Mouse (Mus musculus) telencephalon, adult 2 months (tissue): Measurements from ENCODE around the gene Cyb5d1.

ENCODE experiments used
- DNase-seq: peaks from one replicate; pipeline ENCODE4 v3.0.0-alpha.2; 2011; ENCODE audit warnings: low read depth, low spot score

Cyb5d1 gene

DNA sequence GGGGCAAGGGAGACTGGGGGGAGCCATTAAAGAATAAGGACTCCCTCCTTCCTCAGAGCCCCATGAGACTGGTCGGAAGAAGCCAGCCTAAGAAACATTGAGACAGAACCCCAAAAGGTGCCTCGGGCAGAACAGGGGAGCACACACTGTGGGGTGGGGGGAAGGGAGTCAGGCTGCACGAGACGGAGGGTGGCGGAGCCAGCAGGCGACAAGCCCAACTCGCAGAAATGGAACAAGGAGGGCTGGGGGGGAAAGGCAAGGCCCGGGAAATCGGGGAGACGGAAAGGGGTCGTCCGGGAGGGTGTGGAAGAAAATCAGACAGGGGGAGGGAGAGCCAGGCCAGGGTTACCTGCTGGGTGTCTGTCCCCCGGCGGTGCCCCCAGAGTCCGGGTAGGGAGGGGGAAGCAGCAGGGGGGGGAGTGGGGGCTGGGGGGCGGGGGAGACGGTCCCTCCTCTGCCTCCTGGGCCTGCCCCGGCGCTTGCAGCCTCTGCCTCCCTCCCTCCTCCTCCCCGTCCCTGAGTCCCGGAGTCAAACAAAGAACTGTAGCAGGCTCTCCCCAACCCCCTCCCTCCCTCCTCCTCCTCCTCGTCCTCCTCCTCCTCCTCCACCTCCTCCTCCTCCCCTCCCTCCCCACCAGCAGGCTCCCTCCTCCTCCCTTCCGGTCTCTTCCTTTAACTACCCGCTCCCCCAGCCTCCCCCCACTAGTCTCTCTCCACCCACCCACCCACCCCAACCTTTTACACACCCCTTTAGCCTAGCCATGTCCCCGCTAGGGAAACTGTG lies 20.4 kb upstream of the Cyb5d1 start:
- DNase-seq, result no peak

DNA sequence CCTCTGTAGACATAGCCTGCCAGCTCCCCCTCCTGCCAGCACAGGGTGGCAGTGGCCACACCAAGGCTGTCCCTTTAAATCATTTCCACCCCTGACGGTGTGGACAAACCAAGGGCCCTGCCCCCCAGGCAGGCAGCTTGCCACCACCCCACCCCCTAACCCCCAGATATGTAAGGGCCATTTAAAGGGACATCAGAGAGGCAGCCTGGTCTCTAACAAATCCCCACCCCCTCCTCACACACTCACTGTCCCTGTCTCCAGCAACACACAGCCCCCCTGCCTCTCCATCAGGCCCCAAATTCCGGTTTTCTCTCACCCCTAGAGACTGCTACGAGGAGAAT lies 19.9 kb upstream of the Cyb5d1 start:
- no peak for DNase-seq

DNA sequence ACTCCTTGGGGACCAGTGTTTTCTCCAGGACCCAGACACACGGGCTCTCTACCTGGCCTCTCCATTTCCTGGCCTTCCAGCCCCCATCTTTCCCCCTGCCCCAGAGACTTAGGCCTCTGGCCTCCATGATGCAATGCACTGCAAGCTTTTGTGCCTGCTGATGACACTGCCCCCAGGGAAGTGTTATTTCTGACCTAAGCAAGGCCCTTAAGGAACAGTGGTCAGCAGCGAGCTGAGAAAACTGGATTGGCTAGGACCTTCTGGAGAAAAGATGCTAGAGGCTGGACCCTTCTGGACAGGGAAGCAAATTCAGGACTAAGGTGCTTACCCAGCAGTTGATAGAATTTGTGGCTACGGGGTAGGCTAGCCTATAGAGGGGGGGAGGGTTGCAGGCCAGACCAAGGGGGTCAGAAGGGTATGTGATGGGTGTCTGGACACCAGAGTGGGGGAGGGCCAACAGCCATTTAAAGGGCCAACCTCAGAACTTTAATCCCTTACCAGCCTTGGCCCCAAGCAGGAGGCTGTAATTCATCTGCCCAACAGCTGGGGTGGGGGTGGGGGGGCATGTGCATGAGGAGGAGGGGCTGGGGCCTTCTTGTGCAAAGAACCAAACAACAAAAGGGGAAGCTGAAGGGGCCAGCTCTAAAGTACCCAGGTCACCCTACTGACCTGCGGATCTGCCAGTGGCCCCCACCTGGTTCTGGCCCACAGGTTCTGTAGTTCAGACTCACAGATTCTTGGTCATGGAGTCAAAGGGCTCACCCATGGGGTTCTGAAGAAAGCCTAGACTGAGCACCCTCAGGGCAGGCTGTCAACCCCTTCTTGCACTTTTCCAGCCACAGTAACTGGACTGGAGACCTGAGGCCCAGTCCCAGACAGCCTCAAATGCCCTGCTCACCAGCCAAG lies 19.2 kb upstream of the Cyb5d1 start:
- DNase-seq, result no peak

DNA sequence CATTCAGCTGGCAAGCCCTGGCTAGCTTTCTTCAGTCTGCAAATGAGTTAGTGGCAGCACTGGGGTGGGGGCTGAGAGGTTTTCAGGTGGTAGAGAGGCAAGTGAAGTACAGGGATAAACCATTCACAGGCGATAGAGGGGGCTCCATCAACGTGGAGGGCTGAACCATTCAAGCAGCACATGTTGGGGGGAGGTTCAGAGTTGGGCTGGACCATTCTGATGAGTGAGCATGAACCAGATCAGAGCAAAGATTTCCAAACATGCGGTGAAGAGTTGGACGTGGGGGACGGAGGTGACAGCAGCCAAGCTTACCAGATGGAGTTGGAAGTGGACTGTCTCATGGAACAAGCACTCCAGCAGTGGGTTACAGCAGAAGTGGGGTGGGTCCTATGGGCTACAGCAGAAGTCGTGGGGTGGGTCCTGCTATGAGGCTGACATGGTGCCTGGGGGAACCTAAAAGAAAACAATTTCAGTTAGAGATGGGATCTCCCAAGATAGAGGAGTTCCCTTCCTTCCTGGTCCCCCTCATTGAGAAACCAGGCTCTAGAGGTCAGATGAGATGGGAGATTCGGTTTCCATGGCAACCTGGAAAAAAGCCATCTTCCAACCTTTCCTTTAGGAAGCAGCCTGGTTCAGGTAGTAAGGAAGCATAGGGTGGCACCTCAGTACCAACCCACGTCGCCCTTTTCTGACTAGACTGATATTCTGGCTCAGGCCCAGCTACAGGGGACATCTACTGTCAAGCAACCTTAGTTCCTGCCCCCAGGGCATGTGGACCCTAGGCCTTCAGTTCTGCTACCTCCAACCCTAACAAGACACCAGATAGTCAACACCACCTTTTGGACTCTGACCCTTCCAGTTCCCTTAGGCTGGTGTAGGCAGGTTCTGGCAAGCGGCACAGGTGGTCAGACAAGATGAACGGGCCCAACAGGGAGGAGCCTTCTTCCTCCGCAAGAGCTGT lies 18.1 kb upstream of the Cyb5d1 start, which contains the start of gene Kdm6b:
Kdm6b (minus strand) TSS at position 455 of the 961 bp plus-strand sequence.
- DNase-seq, result no peak

DNA sequence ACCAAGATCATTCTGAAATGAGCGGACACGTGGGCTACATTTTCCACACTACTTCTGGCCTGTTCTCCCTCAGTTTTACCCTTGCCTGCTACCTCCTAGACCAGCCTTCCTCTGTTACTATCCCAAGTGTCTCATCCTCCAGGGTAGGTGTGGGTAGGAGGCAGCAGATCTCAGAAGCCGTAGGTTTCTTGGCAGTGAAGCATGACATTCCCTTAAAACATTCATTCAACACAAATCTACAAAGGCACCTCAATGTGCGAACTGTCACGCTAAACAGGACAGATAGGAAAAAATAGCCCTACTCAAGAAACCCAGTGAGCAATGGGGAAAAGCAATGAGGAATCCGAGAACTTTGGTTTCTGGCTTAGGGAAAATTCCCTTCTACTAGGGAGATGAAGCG lies 17.1 kb upstream of the Cyb5d1 start:
- no peak for DNase-seq

DNA sequence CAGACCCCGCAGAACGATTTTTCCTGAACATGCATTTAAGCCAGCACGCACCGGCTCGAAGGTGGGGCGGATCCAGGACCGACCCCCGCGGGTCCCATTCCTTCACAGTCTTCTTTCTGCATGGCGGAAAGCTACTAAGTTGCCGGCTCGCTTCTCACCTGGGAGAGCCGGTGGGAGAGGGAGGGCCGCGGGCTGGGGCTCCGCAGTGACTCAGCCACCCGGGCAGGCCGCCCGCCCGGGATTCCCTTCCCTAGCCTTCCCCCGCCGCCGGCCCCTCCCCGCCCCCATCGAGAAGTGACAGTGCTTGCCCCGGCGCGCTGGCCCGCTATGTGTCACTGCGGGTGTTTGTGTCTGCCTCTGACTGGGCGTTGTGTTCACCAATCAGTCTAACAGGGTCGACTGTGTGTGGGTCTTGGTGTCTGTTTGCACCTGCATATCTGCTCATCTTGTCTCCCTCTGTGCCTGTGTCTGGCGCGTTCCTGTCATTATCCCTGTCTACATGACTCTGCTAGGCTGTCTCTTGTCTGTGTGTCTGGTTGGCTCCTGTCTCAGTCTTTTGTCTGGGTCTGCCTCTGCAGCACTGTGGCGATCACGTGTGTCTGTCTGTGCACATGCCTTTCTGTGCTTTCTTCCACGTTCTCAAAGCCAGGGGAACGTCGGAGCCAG lies 16.2 kb upstream of the Cyb5d1 start:
- no peak for DNase-seq

DNA sequence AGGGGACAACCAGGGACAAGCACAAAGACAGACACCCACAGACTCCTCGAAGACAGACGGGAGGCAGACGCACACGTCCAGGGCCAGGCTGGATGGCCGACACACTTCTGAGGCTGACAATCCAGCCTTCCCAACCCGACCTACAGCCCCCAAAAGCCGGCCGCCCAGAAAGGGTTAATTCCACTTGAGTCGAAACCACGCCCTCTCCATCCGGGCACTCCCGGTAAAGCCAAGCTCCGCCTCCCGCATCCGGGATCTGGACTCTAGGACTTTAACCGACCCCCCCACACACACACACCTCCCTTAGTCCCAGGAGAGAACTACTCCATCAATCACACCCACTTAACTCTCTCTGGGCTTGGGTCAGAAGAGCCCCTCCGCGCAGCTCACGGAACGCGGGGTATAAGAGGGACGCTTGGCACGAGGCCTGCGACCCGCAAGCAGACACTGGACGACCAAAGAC lies 15.7 kb upstream of the Cyb5d1 start:
- no peak for DNase-seq

DNA sequence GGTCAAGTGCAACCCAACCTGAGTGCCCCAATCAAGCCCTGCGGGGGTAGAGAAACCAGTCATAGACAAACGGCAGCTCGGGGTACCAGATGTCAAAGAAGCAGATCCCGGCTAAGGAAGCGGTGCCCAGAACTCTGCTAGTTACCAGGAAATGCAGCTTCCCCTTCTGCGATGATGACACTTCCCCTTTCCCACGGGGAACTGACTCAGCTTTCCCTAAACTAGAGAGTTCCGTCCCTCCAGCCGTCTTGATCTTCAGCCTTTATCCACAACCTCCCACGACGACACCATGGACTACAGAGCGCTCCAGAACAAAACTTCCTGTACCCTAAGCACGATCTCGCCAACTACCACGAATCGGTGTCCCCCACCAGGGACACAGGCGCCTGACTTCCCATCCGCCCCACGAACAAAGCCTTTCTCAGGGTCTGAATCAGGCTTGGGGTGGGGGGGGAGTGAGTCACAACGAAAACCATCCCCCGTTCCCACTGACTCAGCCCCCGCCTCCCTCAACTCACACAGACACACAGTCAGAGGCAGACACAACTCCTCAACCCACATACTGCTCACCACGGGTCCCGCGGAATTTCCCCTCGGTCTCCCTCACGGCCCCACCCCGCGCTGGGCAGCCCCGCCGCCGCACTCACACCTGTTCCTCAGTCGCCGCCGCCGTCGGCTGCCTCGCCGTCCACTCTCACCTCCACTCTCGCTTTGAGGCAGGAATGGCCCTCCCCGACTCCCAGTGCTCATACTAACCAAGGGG lies 15.1 kb upstream of the Cyb5d1 start:
- DNase-seq, result no peak

DNA sequence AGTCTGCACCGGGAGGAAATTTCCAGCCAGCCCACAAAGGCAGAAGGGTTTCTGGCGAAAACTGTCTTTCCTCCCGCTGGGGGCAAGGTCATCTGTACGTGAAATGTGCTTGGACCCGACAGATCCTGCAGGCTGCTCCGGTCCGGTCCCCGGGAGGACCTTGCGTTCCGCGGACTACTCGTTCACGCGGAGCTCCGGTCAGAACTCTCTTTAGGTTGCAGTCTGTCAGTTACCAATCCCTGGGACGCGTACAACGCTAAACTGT lies 14.5 kb upstream of the Cyb5d1 start:
- no peak for DNase-seq

DNA sequence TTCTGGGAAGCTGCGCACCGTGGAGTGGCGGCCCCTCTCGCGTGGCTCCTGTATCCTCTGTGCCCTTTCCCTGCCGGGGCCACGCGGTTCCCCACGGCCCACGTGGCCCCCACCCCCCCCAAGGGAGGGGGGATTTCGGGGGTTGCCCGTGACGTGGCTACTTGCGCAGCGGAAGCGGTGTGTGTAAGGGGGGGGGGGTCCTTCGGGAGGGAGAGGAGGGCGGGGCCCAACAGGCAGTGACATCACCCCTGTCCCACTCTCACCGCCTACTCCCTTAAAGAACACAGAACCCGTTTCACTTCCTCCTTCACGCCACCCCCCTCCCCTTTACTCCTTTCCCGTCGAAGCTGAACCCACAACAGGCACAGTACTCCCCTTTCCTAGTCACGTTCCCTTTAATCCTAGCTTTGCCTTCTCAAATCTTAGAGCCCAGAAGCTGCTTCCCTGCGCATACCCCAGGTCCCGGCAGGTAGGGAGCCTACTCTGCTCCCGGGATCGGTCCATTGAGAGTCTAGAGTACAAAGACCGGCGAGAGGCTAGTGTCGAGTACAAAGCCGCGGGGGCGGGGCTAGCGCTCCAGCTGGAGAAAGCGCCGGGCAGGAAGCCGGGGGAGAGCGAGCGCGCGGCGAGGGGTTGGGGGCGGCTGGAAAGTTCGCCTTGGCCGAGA lies 14.1 kb upstream of the Cyb5d1 start:
- DNase-seq, result no peak

DNA sequence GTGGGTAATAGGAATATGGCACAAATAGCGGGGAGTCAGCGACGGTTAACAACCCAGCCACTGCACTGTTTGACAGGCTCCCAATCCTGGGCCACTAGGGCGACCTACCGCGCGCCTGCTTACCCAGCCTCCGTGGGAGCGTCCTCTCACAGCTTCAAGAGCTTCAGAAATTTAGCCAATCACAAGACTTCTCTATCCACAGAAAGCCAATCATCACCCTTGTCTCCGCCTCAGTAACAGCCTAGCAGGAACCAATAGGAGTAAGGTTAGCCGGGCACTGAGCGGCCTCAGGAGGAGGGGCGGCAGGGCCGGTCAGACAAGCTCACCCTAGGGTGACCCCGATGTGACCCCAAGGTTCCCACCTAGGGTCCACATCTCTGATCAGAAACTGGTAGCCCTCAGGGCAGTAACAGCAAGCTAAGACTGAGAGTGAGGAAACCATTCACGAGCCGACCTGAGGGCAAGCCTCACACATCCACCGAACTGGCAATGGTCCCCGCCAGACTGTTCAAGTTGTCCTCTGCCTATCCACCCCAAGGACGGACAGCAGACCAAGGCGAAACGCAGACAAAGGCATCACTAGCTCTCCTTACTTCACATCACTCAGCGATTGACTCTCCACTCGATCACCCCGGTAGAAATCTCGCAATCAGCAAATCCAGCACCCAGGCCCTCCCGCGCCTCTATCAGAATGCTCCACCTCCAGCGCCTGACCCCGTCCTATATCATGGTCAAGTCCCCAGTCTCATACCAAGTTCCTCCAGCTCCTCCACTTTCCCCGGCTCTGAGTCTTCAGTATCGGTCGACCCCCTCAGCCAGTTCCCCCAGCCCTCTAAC lies 13.3 kb upstream of the Cyb5d1 start:
- peak; percentile 97 for DNase-seq

DNA sequence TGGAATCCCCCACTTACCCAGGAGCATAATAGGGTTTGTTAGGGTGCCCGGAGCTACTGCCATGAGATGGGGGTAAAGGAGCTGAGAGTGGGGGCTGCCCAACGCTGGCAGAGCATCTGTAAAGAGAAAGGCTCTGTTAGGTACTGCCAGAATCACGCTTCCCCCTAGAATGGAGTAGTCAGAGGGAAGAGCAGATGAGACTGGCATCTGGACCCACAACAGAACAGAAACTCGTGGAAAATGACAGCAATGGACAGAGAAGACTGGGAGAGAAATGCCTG lies 12.2 kb upstream of the Cyb5d1 start:
- no peak for DNase-seq

DNA sequence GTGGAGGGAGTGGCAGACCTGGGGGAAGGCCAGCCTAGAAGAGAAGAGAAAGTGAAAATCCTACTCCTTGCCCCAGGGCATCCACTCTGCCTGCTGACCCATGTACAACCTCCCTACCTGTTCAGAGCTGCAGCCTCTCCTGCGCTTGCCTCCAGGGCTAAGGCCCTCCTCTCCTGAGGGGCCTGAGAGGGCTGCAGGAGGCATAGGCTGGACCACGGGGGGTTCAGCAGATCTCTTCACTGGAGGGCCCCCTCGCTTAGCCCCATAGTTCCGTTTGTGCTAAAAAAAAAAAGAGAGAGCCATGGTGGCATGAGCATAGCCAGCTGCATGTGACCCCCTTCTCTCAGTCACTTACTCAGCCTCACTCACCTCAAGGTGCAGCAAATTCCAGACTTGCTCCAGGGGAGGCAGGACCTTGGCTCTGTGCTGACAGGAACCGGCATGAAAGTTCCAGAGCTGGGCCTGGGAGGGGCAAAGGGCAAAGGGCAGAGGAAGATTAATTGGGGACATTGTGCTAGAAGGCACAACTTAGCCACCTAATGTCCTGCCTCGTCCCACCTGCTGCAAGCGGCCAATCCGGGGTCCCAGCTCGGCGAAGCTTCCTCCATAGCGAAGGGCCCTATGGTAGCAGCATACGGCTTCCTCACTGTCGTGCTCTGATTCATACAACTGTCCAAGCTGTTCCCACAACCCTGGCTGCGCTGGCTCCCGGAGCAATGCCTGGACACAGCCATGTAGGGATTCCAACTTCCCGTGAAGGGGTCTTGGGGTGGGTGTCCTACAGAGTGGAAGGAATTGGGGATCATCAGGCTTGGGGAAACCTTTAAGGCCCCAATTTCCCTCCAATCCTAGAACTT lies 11.7 kb upstream of the Cyb5d1 start:
- DNase-seq, result no peak

DNA sequence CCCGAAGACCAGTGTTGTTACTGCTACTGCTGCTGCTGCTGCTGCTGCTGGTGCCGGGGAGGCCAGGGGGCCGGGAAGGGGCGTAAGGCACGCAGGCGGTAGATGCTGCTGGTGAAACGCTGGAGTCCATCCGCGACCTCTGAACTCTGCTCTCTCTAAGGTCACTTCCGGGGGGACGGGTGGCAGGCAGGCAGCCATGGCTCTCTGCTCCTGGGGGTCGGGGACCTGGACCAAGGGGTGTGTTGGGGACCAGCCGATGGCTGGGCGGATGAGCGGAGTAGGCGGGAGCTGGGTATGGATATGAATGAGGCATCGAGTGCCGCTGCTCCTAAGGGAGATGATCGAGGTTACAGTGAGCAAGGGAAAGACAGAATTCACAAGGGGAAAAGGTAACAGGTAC lies 10.9 kb upstream of the Cyb5d1 start:
- DNase-seq, result no peak

DNA sequence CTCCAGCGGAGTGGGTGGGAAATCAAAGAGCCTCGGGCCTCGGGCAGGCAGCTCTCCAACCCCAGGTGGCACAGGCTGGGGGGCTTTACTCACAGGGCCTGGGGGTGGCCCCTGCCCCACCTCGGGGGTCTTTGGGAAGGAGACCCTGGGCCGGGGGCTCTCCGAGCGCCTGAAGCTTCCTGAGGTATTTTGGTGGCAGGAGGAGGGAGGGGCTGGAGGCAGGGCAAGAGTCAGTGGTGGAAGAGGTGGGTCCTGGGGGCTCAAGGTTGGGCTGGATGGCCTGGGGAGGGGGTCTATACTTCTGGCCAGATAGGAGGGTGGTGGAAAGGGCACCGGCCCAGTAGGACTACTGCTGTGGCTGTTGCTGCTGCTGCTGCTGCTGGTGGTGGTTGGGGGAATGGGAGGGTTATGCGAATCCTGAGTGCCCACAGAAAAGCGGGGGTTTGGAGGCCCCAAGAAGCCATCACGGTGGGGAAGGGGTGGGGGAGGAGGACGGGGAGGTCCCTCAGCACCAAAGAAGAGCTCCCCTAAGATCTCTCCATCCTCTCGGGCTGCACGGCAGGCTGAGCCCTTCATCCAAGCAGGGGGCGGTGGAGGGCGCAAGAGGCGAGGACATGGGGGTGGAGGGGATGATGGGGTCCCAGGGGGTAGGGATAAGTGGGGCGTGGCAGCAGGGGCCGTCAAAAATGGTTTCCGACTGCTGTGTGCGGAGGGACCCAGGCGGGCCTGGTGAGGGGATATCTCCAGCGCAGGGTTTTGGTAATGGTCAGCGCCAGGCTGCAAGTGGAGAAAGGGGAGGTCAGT lies 10.2 kb upstream of the Cyb5d1 start:
- no peak for DNase-seq

DNA sequence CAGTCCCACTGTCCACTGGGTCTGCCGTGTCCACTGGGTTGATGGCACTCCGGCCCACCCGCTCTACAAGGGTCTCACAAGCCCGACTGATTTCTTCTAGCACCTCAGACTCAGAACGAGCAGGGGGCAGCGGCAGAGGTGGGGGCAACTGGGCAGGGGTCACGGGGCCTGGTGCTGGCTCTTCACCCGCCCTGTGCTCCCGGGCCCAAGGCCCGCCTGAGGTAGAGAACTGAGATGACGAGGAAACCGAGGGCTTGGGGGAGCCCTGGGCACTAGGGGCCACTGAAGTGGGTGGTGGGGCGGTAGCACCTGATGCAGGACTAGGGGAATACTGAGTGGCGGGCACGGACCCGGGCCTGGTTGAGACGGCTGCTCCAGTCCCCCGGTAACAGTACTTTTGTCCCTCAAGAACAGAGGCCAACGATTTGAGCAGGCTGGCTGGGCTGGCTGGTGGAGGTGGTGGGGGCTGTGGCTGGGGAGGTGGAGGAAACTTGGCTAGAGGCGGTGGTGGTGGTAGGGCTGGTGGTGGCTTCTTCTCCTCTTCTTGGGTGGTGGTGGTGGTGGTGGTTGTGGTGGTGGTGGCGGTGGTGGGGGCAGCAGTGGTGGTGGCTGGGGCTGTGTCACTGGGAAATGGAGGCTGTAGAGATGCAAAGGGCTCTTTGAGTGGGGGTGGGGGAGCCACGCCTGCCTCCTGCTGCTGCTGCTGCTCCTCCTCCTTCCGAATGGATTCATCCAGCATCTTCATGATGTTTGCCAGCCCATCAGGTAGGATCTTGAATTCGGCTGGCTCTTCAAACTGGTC lies 9.4 kb upstream of the Cyb5d1 start:
- no peak for DNase-seq
